Mouse (Mus musculus) ES-Bruce4 (cell line): ENCODE results near the gene Katnal1.

Experiments used
- CTCF ChIP-seq: IDR thresholded peaks from one replicate; pipeline ENCODE4 v1.8.1; 2011; ENCODE audit warnings: low read depth, low read length
- EP300 ChIP-seq: IDR thresholded peaks from 2 replicates; pipeline ENCODE4 v1.6.1; 2011; ENCODE audit warnings: low read depth, low read length; ENCODE audit not compliant: insufficient read depth

- TF ChIP-seq CTCF = no peak
- TF ChIP-seq EP300 = no peak
These were observed 40.5 kb upstream of the Katnal1 start for GRCm38 (mm10) chr5:148969648-148970047.
